Mouse (Mus musculus) intestine, embryonic 14.5 days (tissue): ENCODE results near the gene Ptafr. TPM values are rescaled to one million over a fixed set of nuclear protein-coding genes. Genes with fewer than 3 reads are reported as not detected.
A peak's percentile ranks its signal among the peaks of the same experiment; 100 is the strongest.

Experiments used
- ATAC-seq: fragments of 200-750 bp; cut with Nextera tagmentation; replicated peaks from 2 replicates; pipeline ENCODE4 v1.8.0; 2017; ENCODE audit warnings: low read depth, moderate number of reproducible peaks, moderate TSS enrichment, moderate library complexity; ENCODE audit not compliant: low FRiP score, low TSS enrichment
- DNase-seq: peaks from one replicate; pipeline ENCODE4 v3.0.0-alpha.2; 2018; ENCODE audit warnings: low spot score
- H3K27ac ChIP-seq: fragments of 300-500 bp; sonication (generic); 2 replicates; pipeline ENCODE4 v1.5.1; 2014; ENCODE audit warnings: low read depth, mild to moderate bottlenecking, control low read depth
- H3K27me3 ChIP-seq: fragments of 300-500 bp; sonication (generic); replicated peaks from 2 replicates; pipeline ENCODE4 v1.6.1; 2014; ENCODE audit warnings: low read length, control low read depth; ENCODE audit not compliant: control insufficient read depth, insufficient read depth
- H3K36me3 ChIP-seq: fragments of 300-500 bp; sonication (generic); 2 replicates; pipeline ENCODE4 v1.6.1; 2014; ENCODE audit warnings: low read length, control low read depth; ENCODE audit not compliant: control insufficient read depth, insufficient read depth
- H3K4me1 ChIP-seq: fragments of 300-500 bp; sonication (generic); replicated peaks from 2 replicates; pipeline ENCODE4 v1.6.1; 2014; ENCODE audit warnings: low read length, control low read depth, mixed read lengths; ENCODE audit not compliant: control insufficient read depth, insufficient read depth
- H3K4me2 ChIP-seq: fragments of 300-500 bp; sonication (generic); 2 replicates; pipeline ENCODE4 v1.6.1; 2014; ENCODE audit warnings: low read length
- H3K4me3 ChIP-seq: fragments of 300-500 bp; sonication (generic); 2 replicates; pipeline ENCODE4 v1.5.1; 2014; ENCODE audit warnings: low read depth, low read length, control low read depth, mixed read lengths
- H3K9ac ChIP-seq: fragments of 300-500 bp; sonication (generic); 2 replicates; pipeline ENCODE4 v1.6.1; 2014; ENCODE audit warnings: mild to moderate bottlenecking, low read length
- H3K9me3 ChIP-seq: fragments of 300-500 bp; sonication (generic); 2 replicates; pipeline ENCODE4 v1.6.1; 2016; ENCODE audit warnings: low read length, control low read depth; ENCODE audit not compliant: control insufficient read depth
- WGBS: fragments of 180-500 bp; shearing (Covaris S2); extraction: QIAGEN DNeasy Blood & Tissue Kit; methylation state at CpG from one replicate; pipeline ENCODE4 v1.1.7; 2014; 5-methylcytosine and 5-hydroxymethylcytosine counted together
- polyA plus RNA-seq: library from polyadenylated mRNA; unstranded; fragments of >200 nt; fragmentation: Nextera tagmentation; extraction: Ambion mirVana; gene quantifications from 2 replicates; pipeline ENCODE4 v1.2.1, GENCODE M21; 2014

Ptafr gene
- polyA plus RNA-seq = 0.57 and 0.59 TPM in 2 replicates

DNA sequence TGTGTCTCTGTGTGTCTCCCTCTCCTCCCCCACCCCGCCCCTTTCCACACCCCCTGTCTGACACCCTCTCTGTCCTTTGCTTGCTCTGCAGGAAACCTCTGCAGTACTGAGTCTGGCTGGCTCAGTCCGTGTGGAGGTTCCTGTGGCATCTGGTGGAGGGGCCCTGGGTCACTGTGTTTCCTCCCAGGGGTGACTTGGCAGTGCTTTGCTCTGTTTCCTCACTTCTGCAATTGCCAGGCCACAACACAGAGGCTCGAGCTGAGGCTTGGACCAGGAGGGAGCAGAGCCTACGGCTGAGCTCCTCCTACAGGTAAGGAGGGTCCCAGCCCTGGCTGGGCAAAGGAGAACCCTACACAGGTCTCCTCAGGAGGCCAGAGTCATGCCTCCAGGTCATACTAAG, at the start of gene Ptafr:
Gene Ptafr (plus strand): TSS at position 103 of the 400 bp plus-strand sequence.
- Histone ChIP-seq H3K9me3 (no peaks in the 10 kb centered on the region), H3K27me3 (no peaks in the 10 kb centered on the region), H3K4me3 (no peak within 1 kb of the TSS), H3K9ac (no peak within 1 kb of the TSS), H3K27ac (peak within 1 kb of the TSS; percentile 1; the same call in 1 of the 2 replicates), H3K36me3 (no peaks in the 10 kb centered on the region), H3K4me2 (no peak within 1 kb of the TSS), H3K4me1 (peaks cover 8% of the 10 kb centered on the region)
- DNase-seq = no peak
- no peak for ATAC-seq
- WGBS = 24% methylated on average over 4 of the region's 4 CpGs

DNA sequence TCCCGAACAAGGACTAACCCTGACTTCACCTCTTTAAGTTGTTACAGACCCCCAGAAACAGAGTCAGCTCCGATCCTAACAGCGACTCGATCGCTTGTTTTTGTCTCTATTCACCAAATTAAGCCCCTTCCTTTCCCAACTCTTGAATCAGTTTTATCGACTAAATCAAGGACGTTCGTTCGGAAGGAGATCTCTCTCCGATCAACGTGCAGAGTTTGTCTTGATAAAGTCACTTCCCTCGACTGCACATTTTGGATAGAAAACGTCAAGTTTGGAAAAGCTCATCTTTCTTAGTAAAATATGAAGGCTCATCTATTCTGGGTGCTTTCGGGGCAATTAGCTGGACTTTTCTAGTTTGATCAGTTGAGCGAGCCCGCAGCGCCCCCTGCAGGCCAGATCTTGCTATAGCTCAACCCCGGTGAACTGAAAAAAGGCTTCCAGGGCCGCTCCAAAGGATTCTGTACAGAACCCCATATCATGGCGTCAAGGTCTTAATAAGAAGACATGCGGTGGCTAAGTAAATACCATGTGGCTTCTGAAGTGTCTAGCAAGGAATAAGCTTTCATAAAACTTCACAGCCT, 49.2 kb upstream of the Ptafr start:
- H3K27me3 ChIP-seq = no peaks in the 10 kb centered on the region

DNA sequence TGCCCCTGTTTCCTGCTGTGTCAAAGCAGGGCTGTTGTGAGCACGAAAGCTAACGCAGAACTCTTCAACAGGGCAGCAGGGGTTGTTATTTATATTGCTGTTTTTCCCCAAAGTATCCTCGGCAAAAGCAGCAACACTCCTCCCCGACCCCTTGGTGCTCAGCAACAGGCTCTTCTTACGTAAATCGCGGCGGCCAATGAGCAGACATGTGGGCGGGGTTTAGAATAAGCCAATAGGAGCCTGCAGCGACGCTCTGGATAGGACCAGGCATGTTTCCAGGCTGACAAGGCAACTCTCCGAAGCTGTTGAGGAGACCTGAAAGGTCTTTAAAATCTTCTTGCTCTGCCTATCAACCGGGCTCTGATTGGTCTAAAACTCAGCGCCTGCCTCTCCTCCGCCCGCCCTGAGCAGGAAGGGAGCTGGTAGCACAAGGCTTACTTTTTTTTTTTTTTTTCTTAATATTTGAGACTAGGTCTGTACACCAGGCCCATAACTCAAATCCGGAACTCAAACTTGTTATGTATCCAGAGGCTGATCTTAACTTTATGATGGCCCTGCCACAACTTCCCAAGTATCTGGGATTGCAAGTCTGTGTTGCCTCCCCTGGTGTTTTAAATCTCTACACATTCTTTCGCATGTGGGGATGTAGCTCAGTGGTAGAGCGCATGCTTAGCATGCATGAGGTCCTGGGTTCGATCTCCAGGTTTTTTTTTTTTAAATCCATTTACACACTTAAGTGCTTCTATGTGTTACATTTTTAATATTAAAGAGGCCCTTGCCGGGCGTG, 48.3 kb upstream of the Ptafr start:
- ATAC-seq (peak; percentile 90), DNase-seq (peak; percentile 82)
- no peaks in the 10 kb centered on the region for H3K9me3 ChIP-seq
- H3K27ac ChIP-seq = peak overlapping the region; percentile 73
- peak overlapping the region; percentile 49 for H3K9ac ChIP-seq
- WGBS = 19% methylated on average over 22 of the region's 22 CpGs
- peak overlapping the region; percentile 97 for H3K4me2 ChIP-seq
- no peaks in the 10 kb centered on the region for H3K36me3 ChIP-seq
- H3K4me1 ChIP-seq = no peaks in the 10 kb centered on the region; the same call in 1 of the 2 replicates
- H3K4me3 ChIP-seq = peak overlapping the region; percentile 42
- H3K27me3 ChIP-seq = no peaks in the 10 kb centered on the region

More for the DNA sequence above, 49.2 kb upstream of the Ptafr start:
- WGBS = 3% methylated on average over 21 of the region's 21 CpGs
- H3K9ac ChIP-seq = peak overlapping the region; percentile 49
- H3K27ac ChIP-seq = peak overlapping the region; percentile 73
- H3K9me3 ChIP-seq = no peaks in the 10 kb centered on the region
- DNase-seq = peak; percentile 96
- no peaks in the 10 kb centered on the region for H3K36me3 ChIP-seq
- ATAC-seq = no peak
- peak overlapping the region; percentile 42 for H3K4me3 ChIP-seq
- H3K4me1 ChIP-seq = no peaks in the 10 kb centered on the region; the same call in 1 of the 2 replicates
- peak overlapping the region; percentile 97 for H3K4me2 ChIP-seq

DNA sequence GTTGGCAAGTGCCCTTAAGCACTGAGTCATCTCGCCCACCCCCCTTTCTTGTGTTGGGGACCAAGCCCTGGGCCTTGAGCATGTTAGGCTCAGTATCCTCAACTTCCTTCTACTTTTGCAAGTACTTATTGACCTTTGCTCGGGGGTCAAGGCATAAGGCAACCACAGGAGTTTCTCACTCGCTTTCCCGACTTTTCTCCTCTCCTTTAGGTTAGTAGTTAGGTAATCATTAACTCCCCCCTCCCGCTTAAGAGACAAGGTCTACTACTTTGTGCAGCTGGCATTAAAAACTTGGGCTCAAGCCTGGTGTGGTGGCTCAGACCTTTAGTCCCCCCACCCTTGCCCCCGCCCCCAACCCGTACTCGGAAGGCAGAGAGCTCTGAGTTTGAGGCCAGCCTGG, 45.8 kb upstream of the Ptafr start:
- H3K27ac ChIP-seq = peak overlapping the region; percentile 40; the same call in 1 of the 2 replicates
- H3K4me1 ChIP-seq = no peaks in the 10 kb centered on the region; the same call in 1 of the 2 replicates
- H3K36me3 ChIP-seq = no peaks in the 10 kb centered on the region
- no peaks in the 10 kb centered on the region for H3K27me3 ChIP-seq
- no peak; the same call in 1 of the 2 replicates for ATAC-seq
- H3K4me2 ChIP-seq = no peak overlapping the region
- H3K4me3 ChIP-seq = no peak overlapping the region
- WGBS = 65% methylated on average over 8 of the region's 8 CpGs
- DNase-seq = no peak
- no peaks in the 10 kb centered on the region for H3K9me3 ChIP-seq
- no peak overlapping the region for H3K9ac ChIP-seq

DNA sequence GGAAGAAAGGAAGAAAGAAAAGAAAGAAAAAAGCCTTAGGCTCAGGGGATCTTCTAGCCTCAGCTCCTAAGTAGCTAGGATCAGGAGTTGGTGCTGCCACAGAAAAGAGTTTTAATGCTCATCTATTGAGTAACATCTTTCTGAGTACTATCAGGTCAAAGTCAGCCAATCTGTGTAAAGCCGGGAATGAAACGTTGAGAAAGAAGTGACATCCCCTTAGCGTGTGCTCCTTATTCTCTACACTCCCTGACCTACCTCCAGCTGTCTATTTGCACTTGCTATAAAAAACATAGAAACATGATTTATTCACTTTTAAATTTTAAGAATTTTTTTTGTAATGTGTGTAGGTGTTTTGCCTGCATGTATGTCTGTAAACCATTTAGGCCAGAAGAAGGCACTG, 44.7 kb upstream of the Ptafr start:
- Histone ChIP-seq H3K4me2 (no peak overlapping the region), H3K27ac (no peak overlapping the region), H3K9me3 (no peaks in the 10 kb centered on the region), H3K4me1 (peaks cover 1% of the 10 kb centered on the region; the same call in 1 of the 2 replicates), H3K9ac (no peak overlapping the region), H3K27me3 (no peaks in the 10 kb centered on the region), H3K4me3 (no peak overlapping the region), H3K36me3 (no peaks in the 10 kb centered on the region)
- no peak for ATAC-seq
- DNase-seq = no peak
- WGBS = 87% methylated on average over 3 of the region's 3 CpGs

DNA sequence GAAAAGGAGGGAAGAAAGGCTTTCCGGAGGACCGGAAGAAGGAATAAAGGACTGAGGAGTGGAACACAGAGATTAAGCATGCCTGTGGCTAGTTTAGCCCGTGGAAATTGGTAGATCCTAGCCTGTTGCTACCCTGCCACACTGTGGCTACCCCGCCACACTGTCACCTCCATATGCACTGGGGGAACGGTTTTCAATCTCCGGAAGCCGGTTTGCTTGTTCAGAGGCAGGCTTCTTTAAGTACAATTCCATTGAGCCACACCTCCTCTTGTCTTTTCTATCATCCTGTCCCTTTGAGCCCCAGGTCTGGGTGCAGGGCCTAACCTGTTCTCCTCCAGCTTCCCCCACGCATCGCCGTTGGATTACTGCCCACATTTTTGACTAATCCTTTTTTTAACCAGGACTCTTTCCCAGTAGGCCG, 39.5 kb upstream of the Ptafr start:
- no peak overlapping the region for H3K9ac ChIP-seq
- DNase-seq = no peak
- H3K4me3 ChIP-seq = no peak overlapping the region
- no peaks in the 10 kb centered on the region for H3K27me3 ChIP-seq
- ATAC-seq = no peak
- WGBS = 24% methylated on average over 11 of the region's 11 CpGs
- 0 out of 2 replicates have a peak overlapping the region, but pooled peaks have one; percentile 8 for H3K27ac ChIP-seq
- H3K4me1 ChIP-seq = peaks cover 11% of the 10 kb centered on the region; the same call in 1 of the 2 replicates
- H3K4me2 ChIP-seq = no peak overlapping the region
- peaks cover under 1% of the 10 kb centered on the region; the same call in 1 of the 2 replicates for H3K36me3 ChIP-seq
- H3K9me3 ChIP-seq = no peaks in the 10 kb centered on the region

DNA sequence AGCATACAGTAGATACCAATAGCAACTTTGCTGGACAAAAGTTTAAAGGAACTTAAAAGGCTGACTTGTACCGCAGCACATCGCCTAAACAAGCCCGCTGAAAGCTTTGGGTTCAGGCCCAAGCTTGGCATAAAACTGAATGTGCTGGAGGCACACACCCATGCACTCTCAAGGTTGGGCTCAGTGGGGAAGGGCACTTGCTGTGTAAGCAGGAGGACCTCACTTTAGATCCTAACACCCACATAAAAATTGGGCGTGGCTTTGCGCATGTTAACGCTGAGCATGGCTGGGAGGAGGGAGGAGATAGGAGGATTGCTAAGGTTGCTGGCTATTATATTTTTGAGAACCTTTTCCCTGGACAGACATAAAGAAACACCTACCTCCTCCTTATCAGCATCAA, 39.1 kb upstream of the Ptafr start:
- Histone ChIP-seq H3K4me1 (peaks cover 11% of the 10 kb centered on the region; the same call in 1 of the 2 replicates), H3K36me3 (peaks cover 5% of the 10 kb centered on the region), H3K27me3 (no peaks in the 10 kb centered on the region), H3K4me3 (no peak overlapping the region), H3K27ac (no peak overlapping the region), H3K4me2 (no peak overlapping the region), H3K9ac (no peak overlapping the region), H3K9me3 (no peaks in the 10 kb centered on the region)
- no peak for DNase-seq
- no peak for ATAC-seq
- 50% methylated on average over 6 of the region's 6 CpGs for WGBS

DNA sequence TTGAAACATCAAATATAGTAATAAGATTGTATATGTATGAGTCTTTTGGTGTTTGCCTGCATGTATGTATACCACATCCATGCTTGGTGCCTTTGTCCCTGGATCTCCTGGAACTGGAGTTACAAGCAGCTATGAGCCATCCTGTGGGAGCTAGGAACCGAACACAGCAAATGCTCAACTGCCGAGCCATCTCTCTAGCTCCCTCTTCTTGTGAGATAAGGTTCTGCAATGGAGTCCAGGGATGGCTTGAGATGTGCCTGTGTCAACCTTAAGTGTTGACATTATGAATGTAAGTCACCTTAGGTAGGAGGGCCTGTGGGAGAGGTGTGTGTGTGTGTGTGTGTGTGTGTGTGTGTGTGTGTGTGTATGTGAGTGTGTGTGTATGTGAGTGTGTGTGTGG, 37.2 kb upstream of the Ptafr start:
- Histone ChIP-seq H3K4me3 (no peak overlapping the region), H3K4me2 (no peak overlapping the region), H3K4me1 (peaks cover 11% of the 10 kb centered on the region; the same call in 1 of the 2 replicates), H3K9me3 (no peaks in the 10 kb centered on the region), H3K27me3 (no peaks in the 10 kb centered on the region), H3K27ac (no peak overlapping the region), H3K9ac (no peak overlapping the region), H3K36me3 (peaks cover 17% of the 10 kb centered on the region)
- DNase-seq (no peak), ATAC-seq (no peak)
- 62% methylated on average over 2 of the region's 2 CpGs for WGBS
